Mouse (Mus musculus) forebrain, embryonic 10.5 days (tissue): ENCODE results near the gene Wt1. TPM values are rescaled to one million over a fixed set of nuclear protein-coding genes. Genes with fewer than 3 reads are reported as not detected.

Experiments used
- DNase-seq: peaks from one replicate; pipeline ENCODE4 v3.0.0-alpha.2; 2017; ENCODE audit warnings: low spot score; ENCODE audit errors: extremely low spot score
- H3K27ac ChIP-seq: fragments of 300-500 bp; sonication (generic); 2 replicates; pipeline ENCODE4 v1.5.1; 2016; ENCODE audit warnings: mild to moderate bottlenecking
- H3K27me3 ChIP-seq: fragments of 300-500 bp; sonication (generic); 2 replicates; pipeline ENCODE4 v1.6.1; 2016; ENCODE audit warnings: mild to moderate bottlenecking; ENCODE audit not compliant: poor library complexity, severe bottlenecking
- H3K36me3 ChIP-seq: fragments of 300-500 bp; sonication (generic); replicated peaks from 2 replicates; pipeline ENCODE4 v1.6.1; 2016; ENCODE audit warnings: mild to moderate bottlenecking, moderate library complexity
- H3K4me1 ChIP-seq: fragments of 300-500 bp; sonication (generic); 2 replicates; pipeline ENCODE4 v1.6.1; 2016
- H3K4me3 ChIP-seq: fragments of 300-500 bp; sonication (generic); 2 replicates; pipeline ENCODE4 v1.5.1; 2016; ENCODE audit warnings: mild to moderate bottlenecking, moderate library complexity
- H3K9me3 ChIP-seq: fragments of 300-500 bp; sonication (generic); 2 replicates; pipeline ENCODE4 v1.6.1; 2016; ENCODE audit warnings: mild to moderate bottlenecking, moderate library complexity
- WGBS: fragments of 180-500 bp; shearing (Covaris S2); methylation state at CpG from one replicate; pipeline ENCODE4 v1.1.7; 2016; 5-methylcytosine and 5-hydroxymethylcytosine counted together
- polyA plus RNA-seq: library from polyadenylated mRNA; unstranded; fragments of >200 nt; fragmentation: Nextera tagmentation; extraction: Ambion mirVana; gene quantifications from 2 replicates; pipeline ENCODE4 v1.2.1, GENCODE M21; 2016

The Wt1 gene
- polyA plus RNA-seq, 1 experiment from 2014 or later: 0.12 TPM

- Histone ChIP-seq H3K4me3 (no peak overlapping the region), H3K4me1 (no peaks in the 10 kb centered on the region), H3K36me3 (no peaks in the 10 kb centered on the region), H3K9me3 (no peaks in the 10 kb centered on the region), H3K27me3 (peaks cover 3% of the 10 kb centered on the region; the same call in 1 of the 2 replicates), H3K27ac (no peak overlapping the region)
- 84% methylated on average over 9 of the region's 9 CpGs for WGBS
- DNase-seq: no peak
These were observed 80.3 kb downstream of the Wt1 start for GRCm38 (mm10) chr2:105206563-105207174.

GRCm38 (mm10) chr2:105212839-105213238 is 86.5 kb downstream of the Wt1 start:
- H3K36me3 ChIP-seq: no peaks in the 10 kb centered on the region
- H3K27ac ChIP-seq: no peak overlapping the region
- H3K4me3 ChIP-seq: no peak overlapping the region
- peaks cover 7% of the 10 kb centered on the region; the same call in 1 of the 2 replicates for H3K4me1 ChIP-seq
- H3K27me3 ChIP-seq: peaks cover 9% of the 10 kb centered on the region
- DNase-seq: no peak
- WGBS: 83% methylated on average over 7 of the region's 7 CpGs
- H3K9me3 ChIP-seq: no peaks in the 10 kb centered on the region

GRCm38 (mm10) chr2:105215914-105216313 is 89.6 kb downstream of the Wt1 start:
- Histone ChIP-seq H3K27ac (no peak overlapping the region), H3K27me3 (peaks cover 9% of the 10 kb centered on the region), H3K4me3 (no peak overlapping the region), H3K4me1 (peaks cover 7% of the 10 kb centered on the region; the same call in 1 of the 2 replicates), H3K36me3 (no peaks in the 10 kb centered on the region), H3K9me3 (no peaks in the 10 kb centered on the region)
- 49% methylated on average over 8 of the region's 8 CpGs for WGBS
- no peak for DNase-seq

GRCm38 (mm10) chr2:105219229-105219628 is 92.9 kb downstream of the Wt1 start:
- Histone ChIP-seq H3K27me3 (peaks cover 10% of the 10 kb centered on the region), H3K4me1 (peaks cover 12% of the 10 kb centered on the region), H3K36me3 (no peaks in the 10 kb centered on the region), H3K4me3 (no peak overlapping the region), H3K9me3 (no peaks in the 10 kb centered on the region), H3K27ac (no peak overlapping the region)
- DNase-seq: no peak
- 92% methylated on average over 5 of the region's 5 CpGs for WGBS

GRCm38 (mm10) chr2:105219664-105220063 is 93.3 kb downstream of the Wt1 start:
- DNase-seq: no peak

GRCm38 (mm10) chr2:105220738-105221303 is 94.5 kb downstream of the Wt1 start:
- Histone ChIP-seq H3K27ac (no peak overlapping the region), H3K36me3 (no peaks in the 10 kb centered on the region), H3K27me3 (peaks cover 26% of the 10 kb centered on the region), H3K4me3 (no peak overlapping the region), H3K4me1 (peaks cover 20% of the 10 kb centered on the region), H3K9me3 (no peaks in the 10 kb centered on the region)
- 87% methylated on average over 9 of the region's 9 CpGs for WGBS
- DNase-seq: no peak

More at GRCm38 (mm10) chr2:105219664-105220063, 93.3 kb downstream of the Wt1 start:
- Histone ChIP-seq H3K27me3 (peaks cover 14% of the 10 kb centered on the region), H3K36me3 (no peaks in the 10 kb centered on the region), H3K4me3 (no peak overlapping the region), H3K4me1 (peaks cover 17% of the 10 kb centered on the region), H3K9me3 (no peaks in the 10 kb centered on the region), H3K27ac (no peak overlapping the region)
- 73% methylated on average over 8 of the region's 8 CpGs for WGBS

Other genes with a start within 250 kb of the Wt1 start
- 313 and 318 TPM in 2 replicates for gene Eif3m, start 109.4 kb upstream of the Wt1 start, polyA plus RNA-seq
- gene Gm11060, start 34.5 kb upstream of the Wt1 start, polyA plus RNA-seq: not detected in 2 replicates
- 0.55 and 0.86 TPM in 2 replicates for gene Them7, start 97.8 kb downstream of the Wt1 start, polyA plus RNA-seq